Mouse (Mus musculus): ENCODE measurements around the gene Spns2. TPM values are rescaled to one million over a fixed set of nuclear protein-coding genes. Genes with fewer than 3 reads are reported as not detected.

Spns2 gene
- polyA plus RNA-seq, 1 experiment from 2014 or later: 11.1 TPM

DNA sequence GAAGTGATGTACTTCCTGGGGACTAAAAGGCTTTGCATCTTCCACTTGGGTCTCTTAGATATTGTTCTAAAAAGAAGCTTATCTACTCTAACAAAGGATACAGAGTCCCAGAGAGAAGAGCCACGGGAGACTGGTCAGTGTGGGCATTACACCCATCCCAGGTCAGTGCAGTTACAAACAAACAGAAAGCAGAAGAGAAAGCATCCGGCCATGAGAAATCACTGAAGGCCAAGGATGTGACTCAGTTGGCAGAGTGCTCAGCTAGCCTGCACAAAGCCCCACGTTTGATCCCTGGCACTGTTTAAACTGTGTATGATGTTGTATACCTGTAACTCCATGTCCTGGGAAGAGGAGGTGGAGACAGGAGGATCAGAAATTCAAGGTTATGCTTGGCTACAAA is 30.2 kb upstream of the Spns2 start:
- Histone ChIP-seq H3K9ac (replicated peaks; ENCODE audit: low read depth) (no peak overlapping the region), H3K4me2 (replicated peaks; ENCODE audit: low read depth, low read length) (no peak overlapping the region), H3K27me3 (replicated peaks; ENCODE audit: insufficient read depth, low read length) (no peaks in the 10 kb centered on the region), H3K9me3 (ENCODE audit: low read length) (no peaks in the 10 kb centered on the region), H3K4me3 (ENCODE audit: low read depth, low read length) (no peak overlapping the region), H3K36me3 (ENCODE audit: insufficient read depth, low read length) (no peaks in the 10 kb centered on the region), H3K27ac (ENCODE audit: low read length) (no peak overlapping the region), H3K4me1 (ENCODE audit: insufficient read depth, low read depth, low read length) (no peaks in the 10 kb centered on the region)
- WGBS: 48% methylated on average over 3 of the region's 3 CpGs
- DNase-seq (ENCODE audit: low spot score) (no peak), ATAC-seq (no peak)
- TF ChIP-seq CTCF (IDR thresholded peaks at IDR 0.05) (no peak), EP300 (IDR thresholded peaks at IDR 0.05) (no peak)

- no peak overlapping the region for H3K4me3 ChIP-seq (ENCODE audit: low read depth, low read length)
- DNase-seq (ENCODE audit: low spot score) (peak; percentile 45), ATAC-seq (peak; percentile 79)
- H3K9ac ChIP-seq (replicated peaks; ENCODE audit: low read depth): no peak overlapping the region
- H3K9me3 ChIP-seq (ENCODE audit: low read length): no peaks in the 10 kb centered on the region
- WGBS: 38% methylated on average over 4 of the region's 4 CpGs
- H3K4me2 ChIP-seq (replicated peaks; ENCODE audit: low read depth, low read length): no peak overlapping the region
- no peaks in the 10 kb centered on the region for H3K4me1 ChIP-seq (ENCODE audit: insufficient read depth, low read depth, low read length)
- peak; percentile 24; the same call in 1 of the 2 replicates for TF ChIP-seq EP300 (IDR thresholded peaks at IDR 0.05)
- TF ChIP-seq CTCF (IDR thresholded peaks at IDR 0.05): no peak
- H3K36me3 ChIP-seq (ENCODE audit: insufficient read depth, low read length): no peaks in the 10 kb centered on the region
- no peaks in the 10 kb centered on the region for H3K27me3 ChIP-seq (replicated peaks; ENCODE audit: insufficient read depth, low read length)
- H3K27ac ChIP-seq (ENCODE audit: low read length): no peak overlapping the region
Measured at GRCm38 (mm10) chr11:72519189-72519588, 29.5 kb upstream of the Spns2 start.

GRCm38 (mm10) chr11:72518449-72518848 is 28.7 kb upstream of the Spns2 start:
- no peak overlapping the region for H3K27ac ChIP-seq (ENCODE audit: low read length)
- H3K4me1 ChIP-seq (ENCODE audit: insufficient read depth, low read depth, low read length): no peaks in the 10 kb centered on the region
- H3K4me3 ChIP-seq (ENCODE audit: low read depth, low read length): no peak overlapping the region
- no peak overlapping the region for H3K4me2 ChIP-seq (replicated peaks; ENCODE audit: low read depth, low read length)
- TF ChIP-seq EP300 (IDR thresholded peaks at IDR 0.05): no peak
- TF ChIP-seq CTCF (IDR thresholded peaks at IDR 0.05): no peak
- no peak for DNase-seq (ENCODE audit: low spot score)
- no peak for ATAC-seq
- no peak overlapping the region for H3K9ac ChIP-seq (replicated peaks; ENCODE audit: low read depth)
- H3K9me3 ChIP-seq (ENCODE audit: low read length): no peaks in the 10 kb centered on the region
- WGBS: 51% methylated on average over 2 of the region's 2 CpGs
- no peaks in the 10 kb centered on the region for H3K27me3 ChIP-seq (replicated peaks; ENCODE audit: insufficient read depth, low read length)
- H3K36me3 ChIP-seq (ENCODE audit: insufficient read depth, low read length): no peaks in the 10 kb centered on the region

- Histone ChIP-seq H3K36me3 (ENCODE audit: insufficient read depth, low read length) (no peaks in the 10 kb centered on the region), H3K4me1 (ENCODE audit: insufficient read depth, low read depth, low read length) (no peaks in the 10 kb centered on the region), H3K27ac (ENCODE audit: low read length) (no peak overlapping the region), H3K9me3 (ENCODE audit: low read length) (no peaks in the 10 kb centered on the region), H3K27me3 (replicated peaks; ENCODE audit: insufficient read depth, low read length) (no peaks in the 10 kb centered on the region), H3K4me3 (ENCODE audit: low read depth, low read length) (no peak overlapping the region), H3K9ac (replicated peaks; ENCODE audit: low read depth) (no peak overlapping the region), H3K4me2 (replicated peaks; ENCODE audit: low read depth, low read length) (no peak overlapping the region)
- TF ChIP-seq CTCF (IDR thresholded peaks at IDR 0.05) (no peak), EP300 (IDR thresholded peaks at IDR 0.05) (no peak)
- no peak for DNase-seq (ENCODE audit: low spot score)
- ATAC-seq: no peak
- 53% methylated on average over 3 of the region's 3 CpGs for WGBS
Measured at GRCm38 (mm10) chr11:72514967-72515366, 25.3 kb upstream of the Spns2 start.

DNA sequence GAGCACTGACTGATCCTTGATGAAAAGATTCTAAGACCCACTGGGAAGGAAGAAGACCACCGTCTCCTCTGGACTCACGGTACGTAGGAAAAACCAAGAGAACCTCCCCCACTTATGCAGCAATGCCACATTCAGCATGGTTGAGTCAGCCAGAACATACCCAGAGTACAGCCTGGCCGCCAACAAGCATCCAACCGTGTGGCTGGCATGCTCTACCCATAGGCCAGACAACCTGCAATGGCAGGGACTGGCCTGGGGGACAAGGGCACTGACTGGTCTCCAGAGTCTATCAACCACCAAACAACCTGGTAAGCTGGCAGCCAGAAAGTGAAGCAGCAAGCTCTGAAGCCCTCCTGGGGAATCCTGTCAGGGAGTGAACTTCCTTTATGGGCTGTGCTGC is 18.9 kb upstream of the Spns2 start:
- 79% methylated on average over 5 of the region's 5 CpGs for WGBS
- TF ChIP-seq EP300 (IDR thresholded peaks at IDR 0.05) (no peak), CTCF (IDR thresholded peaks at IDR 0.05) (no peak)
- Histone ChIP-seq H3K4me2 (replicated peaks; ENCODE audit: low read depth, low read length) (no peak overlapping the region), H3K4me1 (ENCODE audit: insufficient read depth, low read depth, low read length) (no peaks in the 10 kb centered on the region), H3K9ac (replicated peaks; ENCODE audit: low read depth) (no peak overlapping the region), H3K4me3 (ENCODE audit: low read depth, low read length) (no peak overlapping the region), H3K36me3 (ENCODE audit: insufficient read depth, low read length) (no peaks in the 10 kb centered on the region), H3K9me3 (ENCODE audit: low read length) (no peaks in the 10 kb centered on the region), H3K27ac (ENCODE audit: low read length) (no peak overlapping the region), H3K27me3 (replicated peaks; ENCODE audit: insufficient read depth, low read length) (no peaks in the 10 kb centered on the region)
- ATAC-seq: no peak
- DNase-seq (ENCODE audit: low spot score): no peak

- Histone ChIP-seq H3K4me2 (replicated peaks; ENCODE audit: low read depth, low read length) (no peak overlapping the region), H3K9ac (replicated peaks; ENCODE audit: low read depth) (no peak overlapping the region), H3K27ac (ENCODE audit: low read length) (no peak overlapping the region), H3K9me3 (ENCODE audit: low read length) (no peaks in the 10 kb centered on the region), H3K27me3 (replicated peaks; ENCODE audit: insufficient read depth, low read length) (no peaks in the 10 kb centered on the region), H3K4me1 (ENCODE audit: insufficient read depth, low read depth, low read length) (no peaks in the 10 kb centered on the region), H3K4me3 (ENCODE audit: low read depth, low read length) (no peak overlapping the region), H3K36me3 (ENCODE audit: insufficient read depth, low read length) (no peaks in the 10 kb centered on the region)
- DNase-seq (ENCODE audit: low spot score) (no peak), ATAC-seq (no peak)
- TF ChIP-seq EP300 (IDR thresholded peaks at IDR 0.05) (no peak), CTCF (IDR thresholded peaks at IDR 0.05) (no peak)
Measured at GRCm38 (mm10) chr11:72507651-72508050, 17.9 kb upstream of the Spns2 start.

All from lung, postnatal 0 days (tissue).